Mouse (Mus musculus) stomach, embryonic 14.5 days (tissue): ENCODE measurements around the gene 6430548M08Rik. TPM values are rescaled to one million over a fixed set of nuclear protein-coding genes. Genes with fewer than 3 reads are reported as not detected.

ENCODE experiments used
- ATAC-seq: fragments of 200-750 bp; cut with Nextera tagmentation; 2 replicates; pipeline ENCODE4 v1.8.0; 2017; ENCODE audit warnings: low read depth, moderate TSS enrichment; ENCODE audit not compliant: insufficient number of reproducible peaks, insufficient read depth, low FRiP score
- H3K27ac ChIP-seq: fragments of 300-500 bp; sonication (generic); 2 replicates; pipeline ENCODE4 v1.5.1; 2014; ENCODE audit warnings: mild to moderate bottlenecking, low read length, moderate library complexity, mixed read lengths
- H3K27me3 ChIP-seq: fragments of 300-500 bp; sonication (generic); 2 replicates; pipeline ENCODE4 v1.6.1; 2014; ENCODE audit warnings: low read length, control low read depth, mixed read lengths; ENCODE audit not compliant: control insufficient read depth, insufficient read depth
- H3K36me3 ChIP-seq: fragments of 300-500 bp; sonication (generic); 2 replicates; pipeline ENCODE4 v1.6.1; 2014; ENCODE audit warnings: mild to moderate bottlenecking, control low read depth, low read length, moderate library complexity, mixed read lengths; ENCODE audit not compliant: control insufficient read depth, insufficient read depth
- H3K4me1 ChIP-seq: fragments of 300-500 bp; sonication (generic); 2 replicates; pipeline ENCODE4 v1.6.1; 2014; ENCODE audit warnings: low read length, control low read depth, mixed read lengths; ENCODE audit not compliant: control insufficient read depth, insufficient read depth
- H3K4me2 ChIP-seq: fragments of 300-500 bp; sonication (generic); replicated peaks from 2 replicates; pipeline ENCODE4 v1.6.1; 2014; ENCODE audit warnings: low read depth, low read length, control low read depth
- H3K4me3 ChIP-seq: fragments of 300-500 bp; sonication (generic); 2 replicates; pipeline ENCODE4 v1.5.1; 2014; ENCODE audit warnings: low read depth, low read length, control low read depth
- H3K9ac ChIP-seq: fragments of 300-500 bp; sonication (generic); replicated peaks from 2 replicates; pipeline ENCODE4 v1.6.1; 2014; ENCODE audit warnings: low read depth, mild to moderate bottlenecking, control low read depth, low read length, moderate library complexity, mixed read lengths
- H3K9me3 ChIP-seq: fragments of 300-500 bp; sonication (generic); 2 replicates; pipeline ENCODE4 v1.6.1; 2016; ENCODE audit warnings: low read depth, low read length, control low read depth; ENCODE audit not compliant: control insufficient read depth
- WGBS: fragments of 180-500 bp; shearing (Covaris S2); extraction: QIAGEN DNeasy Blood & Tissue Kit; methylation state at CpG from one replicate; pipeline ENCODE4 v1.1.7; 2014; 5-methylcytosine and 5-hydroxymethylcytosine counted together
- polyA plus RNA-seq: library from polyadenylated mRNA; unstranded; fragments of >200 nt; fragmentation: Nextera tagmentation; extraction: Ambion mirVana; gene quantifications from 2 replicates; pipeline ENCODE4 v1.2.1, GENCODE M21; 2014

Gene 6430548M08Rik
- polyA plus RNA-seq, 1 experiment from 2014 or later, result 6.6 TPM

DNA sequence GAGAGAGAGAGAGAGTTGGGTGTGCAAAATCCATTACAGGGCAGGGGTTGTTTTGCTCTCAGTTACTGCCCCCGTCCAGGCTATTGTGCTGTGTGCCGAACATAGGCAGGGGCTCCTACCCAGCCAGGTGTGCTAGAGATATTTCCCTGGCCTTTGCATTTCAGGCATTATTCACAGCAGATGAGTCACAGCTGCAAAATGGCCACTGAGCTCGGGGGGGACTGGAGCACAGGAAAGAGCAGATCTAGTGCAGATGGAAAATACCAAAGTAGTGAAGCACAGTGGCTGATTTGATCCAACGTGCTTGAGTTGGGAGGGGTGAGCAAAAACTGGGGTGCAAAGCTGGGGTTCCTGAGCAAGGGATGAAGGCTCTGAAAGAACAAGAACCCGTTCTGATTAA lies 7.0 kb downstream of the 6430548M08Rik start:
- H3K27me3 ChIP-seq, result 0 out of 2 replicates have a peak, but pooled peaks cover 3% of the 10 kb centered on the region
- H3K27ac ChIP-seq, result no peak overlapping the region
- no peaks in the 10 kb centered on the region for H3K36me3 ChIP-seq
- no peaks in the 10 kb centered on the region; the same call in 1 of the 2 replicates for H3K9me3 ChIP-seq
- no peak overlapping the region for H3K9ac ChIP-seq
- H3K4me3 ChIP-seq, result no peak overlapping the region
- WGBS, result 38% methylated on average over 5 of the region's 5 CpGs
- peaks cover 25% of the 10 kb centered on the region for H3K4me1 ChIP-seq
- no peak for ATAC-seq
- no peak overlapping the region for H3K4me2 ChIP-seq

- Histone ChIP-seq H3K9me3 (no peaks in the 10 kb centered on the region), H3K27ac (no peak overlapping the region), H3K9ac (no peak overlapping the region), H3K4me2 (no peak overlapping the region), H3K4me3 (no peak overlapping the region), H3K27me3 (no peaks in the 10 kb centered on the region), H3K36me3 (no peaks in the 10 kb centered on the region), H3K4me1 (peaks cover 38% of the 10 kb centered on the region)
- WGBS, result 17% methylated on average over 6 of the region's 6 CpGs
- no peak for ATAC-seq
Measured at GRCm38 (mm10) chr8:120124261-120124660, 10.3 kb downstream of the 6430548M08Rik start.

DNA sequence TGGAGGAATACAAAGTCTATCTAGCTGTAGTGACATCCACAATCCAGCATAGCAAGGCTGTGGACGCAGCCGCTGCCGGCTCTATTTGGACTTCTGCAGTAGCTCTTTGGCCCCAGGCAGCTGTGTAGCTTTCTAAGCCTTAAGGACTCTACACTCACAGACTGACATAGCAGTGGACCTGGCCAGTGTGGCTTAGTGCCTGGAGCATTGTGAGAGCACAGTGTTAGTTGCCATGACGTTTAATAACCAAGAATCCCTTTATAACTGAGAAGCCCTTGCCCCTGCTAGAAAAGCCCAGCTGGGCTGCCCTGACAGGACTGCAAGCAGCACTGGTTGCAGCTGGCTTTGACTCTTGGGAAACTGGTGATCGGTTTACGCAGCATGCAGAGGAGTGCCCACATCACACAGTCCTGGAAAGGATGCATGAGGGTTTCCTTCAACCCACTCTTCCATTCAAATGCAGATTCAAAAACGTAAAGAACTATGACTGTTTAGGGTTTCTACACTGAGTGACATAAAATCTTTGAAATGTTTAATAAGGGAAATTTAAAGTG lies 11.0 kb downstream of the 6430548M08Rik start:
- 47% methylated on average over 7 of the region's 7 CpGs for WGBS
- H3K27me3 ChIP-seq, result no peaks in the 10 kb centered on the region
- H3K4me2 ChIP-seq, result no peak overlapping the region
- no peak overlapping the region for H3K4me3 ChIP-seq
- peaks cover 38% of the 10 kb centered on the region for H3K4me1 ChIP-seq
- H3K9me3 ChIP-seq, result no peaks in the 10 kb centered on the region
- H3K9ac ChIP-seq, result no peak overlapping the region
- H3K27ac ChIP-seq, result no peak overlapping the region
- no peaks in the 10 kb centered on the region for H3K36me3 ChIP-seq
- no peak for ATAC-seq

DNA sequence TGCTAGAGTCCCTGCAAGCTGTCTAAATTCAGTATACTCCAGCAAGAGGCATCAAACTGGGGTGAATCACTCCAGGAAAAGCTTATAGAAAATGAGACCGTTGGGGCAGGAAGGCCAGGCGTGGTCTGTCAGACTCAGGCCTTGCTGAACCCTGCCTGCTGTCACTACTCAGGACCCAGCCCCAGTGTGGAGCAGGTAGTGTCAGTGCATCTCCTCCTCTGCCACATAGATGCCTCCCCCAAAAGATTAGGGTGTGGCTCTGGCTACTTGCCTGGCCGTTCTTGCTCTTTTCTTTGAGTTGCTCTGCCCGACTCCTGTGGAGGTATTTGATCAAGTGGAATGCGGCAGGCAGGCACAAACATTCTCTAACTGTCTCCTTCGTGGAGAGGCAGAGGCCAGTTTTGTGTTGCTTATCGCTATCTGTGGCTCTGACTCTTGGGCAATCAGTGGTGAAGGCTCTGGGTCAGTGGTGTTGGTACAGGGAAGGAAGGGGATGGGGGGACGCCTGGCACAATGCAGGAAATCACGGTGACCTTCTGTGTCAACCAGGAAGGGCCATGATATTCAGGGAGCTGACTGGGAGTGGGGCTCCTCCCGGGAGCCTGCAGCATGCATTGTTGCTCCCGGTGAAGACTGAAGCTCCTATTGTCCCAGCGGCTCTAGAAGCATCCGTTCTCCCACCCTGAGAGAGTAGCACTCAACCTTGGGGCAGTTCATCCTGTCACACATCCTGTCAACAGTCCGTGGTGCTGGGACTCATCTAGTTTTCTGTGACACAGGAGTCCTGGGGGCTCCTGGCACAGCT lies 12.6 kb downstream of the 6430548M08Rik start:
- Histone ChIP-seq H3K4me1 (peaks cover 34% of the 10 kb centered on the region), H3K9ac (no peak overlapping the region), H3K36me3 (no peaks in the 10 kb centered on the region), H3K9me3 (no peaks in the 10 kb centered on the region), H3K4me3 (no peak overlapping the region), H3K27me3 (no peaks in the 10 kb centered on the region), H3K4me2 (no peak overlapping the region), H3K27ac (peak overlapping the region; percentile 52; the same call in 1 of the 2 replicates)
- WGBS, result 26% methylated on average over 14 of the region's 14 CpGs
- ATAC-seq, result no peak

- whole genome bisulfite sequencing, result 71% methylated on average over 4 of the region's 4 CpGs
- Histone ChIP-seq H3K36me3 (no peaks in the 10 kb centered on the region), H3K4me3 (no peak overlapping the region), H3K27me3 (no peaks in the 10 kb centered on the region), H3K9ac (no peak overlapping the region), H3K4me1 (peaks cover 23% of the 10 kb centered on the region), H3K9me3 (no peaks in the 10 kb centered on the region), H3K4me2 (no peak overlapping the region), H3K27ac (peak overlapping the region; percentile 10; the same call in 1 of the 2 replicates)
- ATAC-seq, result no peak
Measured at GRCm38 (mm10) chr8:120129547-120129946, 15.6 kb downstream of the 6430548M08Rik start.

DNA sequence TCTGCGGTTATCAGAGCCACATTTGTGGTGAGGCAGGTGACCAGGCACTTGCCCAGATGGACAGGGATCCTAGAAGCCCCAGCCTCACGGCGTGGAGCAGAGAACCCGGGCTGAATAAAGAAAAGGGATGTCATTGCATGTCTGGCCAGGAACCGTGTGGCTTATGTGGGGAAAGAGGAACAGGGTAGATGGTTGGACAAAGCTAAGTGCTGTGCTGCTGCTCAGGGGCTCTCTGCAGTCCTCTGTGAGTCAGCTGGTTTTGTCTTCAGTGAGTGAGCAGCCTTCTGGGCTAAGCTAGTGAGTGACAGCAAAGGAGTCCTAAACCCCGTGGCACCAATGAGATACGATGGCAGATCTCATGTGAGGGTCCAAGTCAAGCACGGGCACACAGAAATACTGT lies 17.2 kb downstream of the 6430548M08Rik start:
- WGBS, result 86% methylated on average over 8 of the region's 8 CpGs
- H3K36me3 ChIP-seq, result no peaks in the 10 kb centered on the region
- H3K27me3 ChIP-seq, result no peaks in the 10 kb centered on the region
- H3K27ac ChIP-seq, result no peak overlapping the region
- no peaks in the 10 kb centered on the region for H3K9me3 ChIP-seq
- H3K4me1 ChIP-seq, result peaks cover 11% of the 10 kb centered on the region; the same call in 1 of the 2 replicates
- ATAC-seq, result no peak
- H3K4me3 ChIP-seq, result no peak overlapping the region
- no peak overlapping the region for H3K9ac ChIP-seq
- H3K4me2 ChIP-seq, result no peak overlapping the region

DNA sequence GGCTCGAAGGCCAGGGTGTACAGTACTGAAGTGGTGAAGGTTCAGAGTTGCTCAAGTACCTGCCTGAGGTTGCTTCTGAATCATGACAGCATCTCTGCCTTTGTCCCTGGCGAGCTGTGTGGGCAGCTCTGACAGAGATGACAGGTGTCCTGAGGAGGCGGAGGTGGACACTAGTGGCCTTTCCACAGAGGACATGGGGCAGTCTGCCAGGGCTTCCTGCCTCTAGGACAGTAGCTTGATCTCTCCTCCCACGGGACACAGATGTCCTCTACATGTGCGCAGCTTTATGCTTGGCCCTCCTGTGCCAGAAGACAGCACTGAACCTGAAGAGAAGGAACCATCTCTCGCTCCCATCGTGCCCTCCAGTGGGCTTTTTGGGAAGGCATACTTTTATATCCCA lies 19.2 kb downstream of the 6430548M08Rik start:
- Histone ChIP-seq H3K4me3 (no peak overlapping the region), H3K27ac (no peak overlapping the region), H3K36me3 (no peaks in the 10 kb centered on the region), H3K9ac (no peak overlapping the region), H3K4me2 (no peak overlapping the region), H3K27me3 (no peaks in the 10 kb centered on the region), H3K9me3 (no peaks in the 10 kb centered on the region), H3K4me1 (no peaks in the 10 kb centered on the region)
- WGBS, result 80% methylated on average over 7 of the region's 7 CpGs
- ATAC-seq, result no peak

- Histone ChIP-seq H3K4me2 (no peak overlapping the region), H3K27ac (no peak overlapping the region), H3K27me3 (no peaks in the 10 kb centered on the region), H3K9me3 (no peaks in the 10 kb centered on the region), H3K36me3 (no peaks in the 10 kb centered on the region), H3K4me3 (no peak overlapping the region), H3K9ac (no peak overlapping the region), H3K4me1 (no peaks in the 10 kb centered on the region)
- 88% methylated on average over 7 of the region's 7 CpGs for WGBS
- no peak for ATAC-seq
Measured at GRCm38 (mm10) chr8:120135687-120136086, 21.7 kb downstream of the 6430548M08Rik start.
